Mouse (Mus musculus) stomach, postnatal 0 days (tissue): ENCODE results near the gene Mrpl42.

Experiments
- CTCF ChIP-seq: IDR thresholded peaks from 2 replicates; pipeline ENCODE4 v1.5.1; 2016; ENCODE audit warnings: antibody characterized with exemption, low read depth, mild to moderate bottlenecking, moderate library complexity
- EP300 ChIP-seq: optimal IDR thresholded peaks from 2 replicates; pipeline ENCODE3; 2016; ENCODE audit warnings: antibody characterized with exemption

DNA sequence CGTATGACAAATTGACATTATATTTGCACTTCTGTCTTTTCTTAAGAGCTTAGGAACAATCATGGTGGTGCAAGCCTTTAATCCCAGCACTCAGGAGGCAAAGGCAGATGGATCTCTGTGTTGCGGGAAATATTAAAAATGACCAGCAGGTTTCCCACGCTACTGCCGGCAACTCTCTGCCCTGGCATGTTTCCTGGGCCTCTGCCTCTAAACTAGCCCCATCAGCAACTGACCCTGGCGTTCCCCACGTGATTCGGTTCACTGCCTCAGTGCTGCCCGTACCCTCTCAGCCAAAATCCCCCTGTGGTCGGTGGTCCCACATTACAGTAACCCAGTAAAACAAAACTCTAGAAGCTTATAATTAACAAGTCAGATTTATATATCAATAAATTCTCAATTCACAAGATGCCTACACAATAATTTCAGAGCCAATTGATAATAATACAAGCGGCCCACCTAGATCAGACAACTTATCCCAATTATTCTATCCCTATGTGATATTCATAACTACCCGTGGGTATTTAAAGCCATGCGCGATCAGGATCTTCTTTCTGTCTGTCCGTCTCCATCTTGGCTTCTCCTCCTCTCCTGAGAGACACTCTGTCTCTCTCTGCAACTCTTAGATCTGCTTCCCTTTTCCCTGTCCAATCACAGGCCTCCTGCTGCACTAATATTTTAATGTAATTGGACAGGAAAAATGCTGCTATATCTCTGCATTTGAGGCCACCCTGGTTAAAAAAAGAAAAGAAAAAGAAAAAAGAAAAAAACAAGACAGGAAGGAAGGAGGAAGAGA, 1.9 kb upstream of the Mrpl42 start:
- TF ChIP-seq CTCF (no peak), EP300 (no peak)
